Mouse (Mus musculus) hindbrain, embryonic 14.5 days (tissue): ENCODE results near the gene Gm6902. TPM values are rescaled to one million over a fixed set of nuclear protein-coding genes. Genes with fewer than 3 reads are reported as not detected.
"Not testable (repeated sequence)": the region's sequence is repeated elsewhere in the genome, so short reads cannot be mapped to it uniquely, and the experiment has no call there.

Experiments
- ATAC-seq: fragments of 200-750 bp; cut with Nextera tagmentation; 2 replicates; pipeline ENCODE4 v1.8.0; 2017; ENCODE audit warnings: moderate number of reproducible peaks, mild to moderate bottlenecking, moderate TSS enrichment, moderate library complexity; ENCODE audit not compliant: low FRiP score
- DNase-seq: peaks from one replicate; pipeline ENCODE4 v3.0.0-alpha.2; 2015; ENCODE audit warnings: low spot score
- H3K27ac ChIP-seq: fragments of 300-500 bp; sonication (generic); 2 replicates; pipeline ENCODE4 v1.5.1; 2014; ENCODE audit warnings: mild to moderate bottlenecking, moderate library complexity
- H3K27me3 ChIP-seq: fragments of 300-500 bp; sonication (generic); 2 replicates; pipeline ENCODE4 v1.6.1; 2014; ENCODE audit warnings: mild to moderate bottlenecking, low read length, mixed read lengths; ENCODE audit not compliant: control insufficient read depth, insufficient read depth
- H3K36me3 ChIP-seq: fragments of 300-500 bp; sonication (generic); replicated peaks from 2 replicates; pipeline ENCODE4 v1.6.1; 2014; ENCODE audit not compliant: control insufficient read depth, insufficient read depth
- H3K4me1 ChIP-seq: fragments of 300-500 bp; sonication (generic); replicated peaks from 2 replicates; pipeline ENCODE4 v1.6.1; 2014; ENCODE audit warnings: antibody characterized with exemption, low read length, mixed read lengths; ENCODE audit not compliant: control insufficient read depth, insufficient read depth
- H3K4me2 ChIP-seq: fragments of 300-500 bp; sonication (generic); replicated peaks from 2 replicates; pipeline ENCODE4 v1.6.1; 2014; ENCODE audit warnings: mild to moderate bottlenecking, moderate library complexity
- H3K4me3 ChIP-seq: fragments of 300-500 bp; sonication (generic); replicated peaks from 2 replicates; pipeline ENCODE4 v1.5.1; 2014; ENCODE audit warnings: mild to moderate bottlenecking, low read length
- H3K9ac ChIP-seq: fragments of 300-500 bp; sonication (generic); 2 replicates; pipeline ENCODE4 v1.6.1; 2014
- H3K9me3 ChIP-seq: fragments of 300-500 bp; sonication (generic); 2 replicates; pipeline ENCODE4 v1.6.1; 2016; ENCODE audit warnings: low read length; ENCODE audit not compliant: control insufficient read depth
- whole genome bisulfite sequencing: fragments of 180-500 bp; shearing (Covaris S2); extraction: QIAGEN DNeasy Blood & Tissue Kit; methylation state at CpG from one replicate; pipeline ENCODE4 v1.1.7; 2014; 5-methylcytosine and 5-hydroxymethylcytosine counted together
- polyA plus RNA-seq: library from polyadenylated mRNA; unstranded; fragments of >200 nt; fragmentation: Nextera tagmentation; extraction: Ambion mirVana; gene quantifications from 2 replicates; pipeline ENCODE4 v1.2.1, GENCODE M21; 2014

Gm6902 gene
- polyA plus RNA-seq = not detected in 2 replicates

- not testable (repeated sequence) for H3K9me3 ChIP-seq, H3K36me3 ChIP-seq, DNase-seq, H3K9ac ChIP-seq, H3K27me3 ChIP-seq, H3K27ac ChIP-seq, ATAC-seq, H3K4me3 ChIP-seq, H3K4me2 ChIP-seq, H3K4me1 ChIP-seq
- WGBS = no CpG with 5 or more reads among the region's 2 CpGs
Observed at GRCm38 (mm10) chr7:23278800-23279199, at the start of gene Gm6902. Gene Gm6902, minus strand, starts transcription at chr7:23278900.

GRCm38 (mm10) chr7:23300892-23301291, 22.2 kb upstream of the Gm6902 start, which contains the start of gene Nlrp4e:
Gene Nlrp4e, plus strand, starts transcription at chr7:23301192.
- H3K4me1 ChIP-seq, H3K9ac ChIP-seq, H3K4me2 ChIP-seq, ATAC-seq, H3K36me3 ChIP-seq, H3K27ac ChIP-seq, H3K27me3 ChIP-seq, H3K4me3 ChIP-seq, H3K9me3 ChIP-seq, DNase-seq: not testable (repeated sequence)
- 90% methylated on average over 3 of the region's 3 CpGs for WGBS

DNA sequence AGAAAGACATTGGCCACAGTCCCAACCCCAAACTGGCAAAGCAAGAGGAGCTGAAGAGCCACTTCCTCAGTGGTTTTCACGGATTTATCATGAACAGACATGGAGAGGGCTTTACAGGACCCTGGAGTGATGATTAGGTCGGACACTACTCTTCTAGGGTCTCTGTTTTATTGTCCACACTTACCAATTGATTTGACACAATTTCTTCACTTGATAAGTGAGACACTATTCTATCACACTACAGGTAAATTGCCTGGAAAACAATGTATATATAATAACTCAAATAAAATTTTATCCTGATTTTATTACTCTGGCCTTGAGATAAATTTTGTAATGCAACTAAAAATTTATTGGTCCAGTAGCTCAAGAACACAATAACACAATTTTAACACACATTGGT, 27.1 kb downstream of the Gm6902 start, which contains the start of gene Vmn1r166:
Gene Vmn1r166 (minus strand): TSS at position 101 of the 400 bp plus-strand sequence.
- H3K4me3 ChIP-seq, H3K36me3 ChIP-seq, H3K4me1 ChIP-seq, H3K9ac ChIP-seq, ATAC-seq, DNase-seq, H3K9me3 ChIP-seq, H3K4me2 ChIP-seq, H3K27me3 ChIP-seq, H3K27ac ChIP-seq: not testable (repeated sequence)
- WGBS = no CpG with 5 or more reads among the region's 2 CpGs

Other genes with a start within 250 kb of the Gm6902 start
- gene Vmn1r163, start 223.4 kb downstream of the Gm6902 start, polyA plus RNA-seq = not detected in 2 replicates
- not detected in 2 replicates for gene Gm8720, start 211.4 kb downstream of the Gm6902 start, polyA plus RNA-seq
- not detected in 2 replicates for gene Gm10662, start 134.4 kb downstream of the Gm6902 start, polyA plus RNA-seq
- gene Vmn1r165, start 61.6 kb downstream of the Gm6902 start, polyA plus RNA-seq = not detected in 2 replicates
- not detected in 2 replicates for gene Vmn1r166, start 27.2 kb downstream of the Gm6902 start, polyA plus RNA-seq
- not detected in 2 replicates for gene Nlrp4e, start 22.3 kb upstream of the Gm6902 start, polyA plus RNA-seq
- not detected in 2 replicates for gene Nlrp5, start 107.0 kb upstream of the Gm6902 start, polyA plus RNA-seq
- gene Vmn1r167, start 228.3 kb upstream of the Gm6902 start, polyA plus RNA-seq = not detected in 2 replicates